Mouse (Mus musculus) C2C12 (cell line): Measurements from ENCODE around the gene Gh.

ENCODE experiments used
- CEBPB ChIP-seq: IDR thresholded peaks from one replicate; pipeline ENCODE4 v1.6.1; 2011; ENCODE audit warnings: low read depth, mild to moderate bottlenecking, control low read depth, moderate library complexity
- CTCF ChIP-seq: IDR thresholded peaks from one replicate; pipeline ENCODE4 v1.5.1; 2011; ENCODE audit not compliant: control insufficient read depth, insufficient read depth, insufficient read length
- FOSL1 ChIP-seq: IDR thresholded peaks from one replicate; pipeline ENCODE4 v1.8.0; 2011; ENCODE audit warnings: mild to moderate bottlenecking, low read length; ENCODE audit not compliant: poor library complexity, insufficient read depth, severe bottlenecking
- MAX ChIP-seq: IDR thresholded peaks from one replicate; pipeline ENCODE4 v1.6.1; 2011; ENCODE audit warnings: mild to moderate bottlenecking, control low read depth
- MYOD1 ChIP-seq: IDR thresholded peaks from one replicate; pipeline ENCODE4 v1.6.1; 2011; ENCODE audit warnings: low read depth; ENCODE audit not compliant: control insufficient read depth, insufficient read length
- MYOG ChIP-seq: IDR thresholded peaks from one replicate; pipeline ENCODE4 v1.6.1; 2011; ENCODE audit not compliant: control insufficient read depth, insufficient read length; ENCODE audit errors: extremely low read depth
- USF1 ChIP-seq: IDR thresholded peaks from one replicate; pipeline ENCODE4 v1.6.1; 2011; ENCODE audit warnings: low read depth, mild to moderate bottlenecking, control low read depth, moderate library complexity

DNA sequence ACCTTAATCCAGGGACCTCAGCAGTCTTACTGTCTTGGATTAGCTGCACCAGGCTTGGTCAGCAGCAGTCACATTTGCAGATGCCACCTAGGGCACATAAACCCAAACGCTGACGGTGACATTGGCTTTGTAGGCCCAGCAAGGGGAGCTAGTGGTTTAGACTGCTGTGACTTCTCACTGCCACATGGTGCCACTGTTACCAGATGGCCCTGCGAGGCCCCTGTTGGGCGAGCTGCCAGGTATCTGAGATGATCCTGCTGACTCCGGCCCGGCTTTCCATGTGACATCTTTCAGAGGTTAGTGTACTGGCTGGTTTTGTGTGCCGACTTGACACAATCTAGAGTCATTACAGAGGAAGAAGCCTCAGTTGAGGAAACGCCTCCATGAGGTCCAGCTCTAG, 12.3 kb downstream of the Gh start:
- no peak for TF ChIP-seq CTCF
- TF ChIP-seq USF1: no peak
- TF ChIP-seq MYOD1: no peak
- TF ChIP-seq CEBPB: no peak
- TF ChIP-seq MYOG: no peak
- TF ChIP-seq MAX: no peak
- no peak for TF ChIP-seq FOSL1
